Mouse (Mus musculus): ENCODE measurements around the gene Hoxb4.

Hoxb4 gene

DNA sequence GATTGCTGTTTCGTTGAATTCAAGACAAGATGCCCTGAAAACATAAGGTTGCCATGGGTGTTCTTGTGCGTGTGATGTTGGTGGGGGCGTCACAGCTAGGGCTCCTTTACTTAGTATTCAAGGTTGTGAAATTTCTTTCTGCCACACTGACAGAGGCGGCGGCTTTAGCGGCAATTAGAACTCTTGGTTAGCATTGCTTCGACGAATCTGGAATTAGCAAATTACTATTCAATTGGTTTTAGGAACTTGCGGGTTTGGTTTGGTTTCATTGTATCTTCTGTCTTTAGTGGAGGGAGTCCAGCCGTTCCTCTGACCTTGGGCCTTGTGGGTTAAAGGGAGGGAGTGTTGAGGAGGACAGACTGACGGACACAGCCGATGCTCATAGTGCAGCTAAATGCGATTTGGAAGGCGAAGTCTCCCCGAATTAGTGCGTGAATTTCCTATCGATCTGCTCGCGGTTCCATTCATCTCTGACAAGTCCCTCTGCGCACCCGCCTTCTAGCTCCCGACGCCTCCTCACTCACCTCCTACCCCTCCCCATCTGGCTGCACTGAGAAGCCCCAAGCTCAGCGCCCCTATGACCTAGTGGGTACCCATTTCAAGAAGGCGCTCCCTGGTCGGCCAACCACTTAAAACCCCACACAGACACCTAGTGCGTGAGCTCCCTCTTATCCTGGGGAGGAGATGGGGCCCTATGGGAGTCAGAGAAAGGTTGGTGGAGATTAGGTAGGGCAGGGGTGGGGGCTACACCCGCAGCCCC, at the start of gene Hoxb4:
Gene Hoxb4, plus strand, starts transcription at position 660 of the 760 bp plus-strand sequence.
- DNase-seq (ENCODE audit: inconsistent age in 2 of 2, low spot score in 1 of 2), result peak in 1 of 2 experiments; percentile 64

DNA sequence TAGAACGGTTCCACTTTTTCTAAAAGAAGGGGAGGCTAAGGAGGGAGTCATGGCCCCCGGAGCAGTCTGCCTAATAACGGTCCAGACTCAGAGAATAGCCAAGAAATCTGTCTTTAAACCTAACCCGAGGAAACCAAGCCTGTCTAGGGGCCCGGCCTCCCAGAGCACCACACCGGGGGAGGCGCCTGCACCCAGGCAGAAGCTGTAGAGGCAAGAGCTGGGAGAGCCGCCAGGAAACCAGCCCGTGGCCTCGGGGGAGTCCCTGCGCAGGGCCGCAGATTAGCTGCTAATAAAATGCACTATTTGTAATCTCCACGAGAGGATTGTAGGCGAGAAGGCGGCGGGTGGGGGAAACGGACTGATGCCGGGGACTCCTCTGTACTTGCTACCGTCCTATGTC, 48.2 kb upstream of the Hoxb4 start:
- DNase-seq (ENCODE audit: inconsistent age in 2 of 2, low spot score in 1 of 2), result peak; percentile 93 to 97

DNA sequence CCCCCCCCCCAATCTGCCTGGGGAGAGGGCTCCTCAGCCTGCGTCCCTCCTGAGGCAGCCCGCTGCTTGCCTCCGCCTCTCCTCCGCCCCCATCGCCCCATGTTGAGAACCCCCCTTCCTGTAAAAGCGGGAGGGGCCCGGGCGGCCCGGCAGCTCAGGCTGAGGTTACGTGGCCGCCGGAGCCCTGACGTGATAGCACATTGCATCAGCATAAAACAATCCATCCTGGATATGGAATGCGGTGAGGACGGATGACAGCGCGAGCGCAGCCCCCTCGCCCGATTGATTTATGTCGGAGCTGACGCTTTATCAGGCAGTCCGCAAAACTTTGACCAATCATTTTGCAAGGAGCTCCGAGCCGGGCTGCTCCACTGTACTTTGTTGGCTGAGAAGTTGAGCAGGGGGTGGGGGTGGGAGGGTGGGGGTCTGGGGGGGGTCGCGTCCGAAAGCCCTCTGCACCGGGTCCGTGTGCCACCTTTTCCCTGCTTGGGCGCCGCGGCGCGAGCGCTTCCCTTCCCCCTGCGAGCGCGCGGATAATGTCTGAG, 47.0 kb upstream of the Hoxb4 start, which contains the start of gene Hoxb9:
Gene Hoxb9, plus strand, starts transcription at position 462 of the 545 bp plus-strand sequence.
- DNase-seq (ENCODE audit: inconsistent age in 2 of 2, low spot score in 1 of 2), result peak; percentile 97

DNA sequence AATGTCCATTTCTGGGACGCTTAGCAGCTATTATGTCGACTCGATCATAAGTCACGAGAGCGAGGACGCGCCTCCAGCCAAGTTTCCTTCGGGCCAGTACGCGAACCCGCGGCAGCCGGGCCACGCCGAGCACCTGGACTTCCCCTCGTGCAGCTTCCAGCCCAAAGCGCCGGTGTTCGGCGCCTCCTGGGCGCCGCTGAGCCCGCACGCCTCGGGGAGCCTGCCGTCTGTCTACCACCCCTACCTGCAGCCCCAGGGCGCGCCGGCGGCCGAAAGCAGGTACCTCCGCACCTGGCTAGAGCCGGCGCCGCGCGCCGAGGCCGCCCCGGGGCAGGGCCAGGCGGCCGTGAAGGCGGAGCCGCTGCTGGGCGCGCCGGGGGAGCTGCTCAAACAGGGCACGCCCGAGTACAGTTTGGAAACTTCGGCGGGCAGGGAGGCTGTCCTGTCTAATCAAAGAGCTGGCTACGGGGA, 46.5 kb upstream of the Hoxb4 start:
- peak; percentile 84 to 94 for DNase-seq (ENCODE audit: inconsistent age in 2 of 2, low spot score in 1 of 2)

DNA sequence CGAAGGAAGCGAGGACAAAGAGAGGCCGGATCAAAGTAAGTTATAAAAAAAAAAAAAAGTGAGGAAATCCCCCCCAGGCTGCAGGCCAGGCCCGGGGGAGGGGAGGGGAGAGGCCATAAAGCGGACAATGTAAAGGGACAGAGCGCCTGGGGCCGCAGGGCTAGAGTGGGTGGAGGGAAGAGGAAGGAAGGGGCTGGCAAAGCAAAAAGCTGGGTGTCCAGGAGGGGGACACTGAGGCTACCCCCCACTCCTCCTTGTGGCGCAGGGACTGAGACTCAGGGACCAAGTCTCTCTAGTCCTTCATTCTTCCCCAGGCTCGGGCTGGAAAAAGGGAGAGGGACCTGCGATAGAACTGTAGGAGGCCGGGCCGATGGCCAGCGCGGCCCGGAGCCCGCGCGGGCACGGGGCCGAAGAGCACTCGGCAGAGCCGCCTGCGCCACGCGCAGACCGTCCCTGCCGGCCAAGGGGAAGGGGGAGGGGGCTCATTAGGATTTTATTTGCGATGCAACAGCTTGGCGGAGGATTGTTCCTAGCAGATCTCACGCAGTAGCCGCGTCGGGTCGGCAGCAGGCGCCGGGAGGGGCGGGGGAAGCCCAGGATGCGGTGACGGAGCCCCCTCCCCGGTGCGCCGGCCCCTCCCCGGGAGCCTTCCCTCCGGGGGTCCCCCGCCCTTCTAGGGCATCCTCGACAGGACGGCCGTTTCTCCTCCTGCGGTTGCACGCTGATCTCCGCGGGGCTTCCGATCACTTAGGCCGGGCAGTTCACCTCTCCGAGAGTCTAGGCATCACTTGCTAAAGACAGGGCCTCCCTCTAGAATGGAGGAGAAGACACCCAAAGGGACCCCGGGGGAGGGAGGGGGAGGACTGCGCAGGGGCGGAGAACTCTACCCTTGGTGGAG, 45.8 kb upstream of the Hoxb4 start:
- peak in 1 of 2 experiments; percentile 79 for DNase-seq (ENCODE audit: inconsistent age in 2 of 2, low spot score in 1 of 2)

DNA sequence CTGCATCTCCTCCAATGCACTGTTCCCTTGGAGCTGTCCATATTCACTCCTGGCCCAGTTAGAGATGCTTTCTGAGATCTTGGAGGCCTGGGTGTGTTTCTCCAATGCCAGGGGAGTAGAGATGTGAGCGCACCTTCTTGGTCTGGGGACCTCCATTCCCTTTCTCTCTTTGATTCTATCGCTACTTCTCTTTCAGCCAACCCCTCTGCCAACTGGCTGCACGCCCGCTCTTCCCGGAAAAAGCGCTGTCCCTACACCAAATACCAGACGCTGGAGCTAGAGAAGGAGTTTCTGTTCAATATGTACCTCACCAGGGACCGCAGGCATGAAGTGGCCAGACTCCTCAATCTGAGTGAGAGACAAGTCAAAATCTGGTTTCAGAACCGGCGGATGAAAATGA, 43.6 kb upstream of the Hoxb4 start:
- DNase-seq (ENCODE audit: inconsistent age in 2 of 2, low spot score in 1 of 2), result no peak

DNA sequence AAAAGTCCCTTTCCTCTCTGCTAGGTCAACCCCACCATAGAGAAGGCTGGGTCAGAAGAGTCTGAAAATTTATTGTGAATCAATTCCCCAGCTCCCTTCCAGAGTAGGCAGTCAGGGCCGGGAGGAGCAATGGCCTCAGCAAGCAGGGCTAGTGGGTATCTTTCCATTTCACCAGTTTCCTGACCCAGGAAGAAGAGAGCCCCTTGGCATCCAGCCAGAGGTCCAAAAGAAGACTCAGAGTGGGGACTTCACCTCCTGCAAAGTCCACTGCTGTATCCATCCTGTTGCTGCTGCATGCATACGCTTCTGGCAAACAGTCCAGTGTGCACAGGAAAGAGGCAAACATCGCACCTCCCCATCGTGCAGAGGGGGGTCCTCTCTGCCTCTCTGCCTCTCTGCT, 42.2 kb upstream of the Hoxb4 start:
- DNase-seq (ENCODE audit: inconsistent age in 2 of 2, low spot score in 1 of 2), result peak in 1 of 2 experiments; percentile 70

DNA sequence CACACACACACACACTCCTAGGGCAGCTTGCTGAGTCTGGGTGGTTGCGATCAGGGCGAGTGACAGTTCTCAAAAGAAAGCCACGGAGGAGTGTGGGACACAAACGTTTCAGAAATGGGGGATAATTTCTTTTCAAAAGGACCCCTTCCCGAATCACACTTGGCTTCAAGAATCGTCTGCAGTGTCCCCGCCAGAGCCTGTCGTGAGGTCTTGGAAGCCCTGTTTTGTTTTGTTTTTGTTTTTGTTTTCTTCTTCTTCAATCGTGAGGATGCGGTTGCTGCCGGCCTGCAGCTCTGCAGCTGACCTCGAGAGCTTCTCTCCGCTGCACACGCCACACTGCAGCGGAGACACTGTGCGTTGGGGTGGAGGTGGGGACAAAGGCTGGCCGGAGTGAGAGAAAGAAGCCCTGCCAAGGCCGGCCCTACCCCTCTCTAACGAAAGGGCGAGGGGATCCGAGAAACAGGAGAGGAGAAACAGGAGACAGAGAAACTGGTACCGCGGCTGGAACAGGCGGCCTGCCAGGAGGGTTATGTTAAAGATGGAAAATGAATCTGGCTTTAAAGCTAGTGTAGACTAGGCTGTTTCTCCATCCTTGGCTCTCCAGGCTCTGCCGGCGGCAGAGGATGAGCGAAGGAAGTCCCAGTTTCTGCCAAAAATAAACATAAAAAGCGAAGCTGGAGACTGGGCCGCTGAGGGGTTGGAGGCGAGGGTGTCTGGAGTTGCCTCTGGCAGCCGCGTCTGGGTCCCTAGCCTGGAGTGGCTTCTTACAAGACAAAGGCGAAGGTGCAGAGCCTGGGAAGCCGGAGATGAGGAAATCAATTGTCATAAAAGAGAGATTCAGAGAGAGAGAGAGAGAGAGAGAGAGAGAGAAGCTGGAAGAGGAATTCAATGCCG, 40.7 kb upstream of the Hoxb4 start:
- peak in 1 of 2 experiments; percentile 75 for DNase-seq (ENCODE audit: inconsistent age in 2 of 2, low spot score in 1 of 2)

DNA sequence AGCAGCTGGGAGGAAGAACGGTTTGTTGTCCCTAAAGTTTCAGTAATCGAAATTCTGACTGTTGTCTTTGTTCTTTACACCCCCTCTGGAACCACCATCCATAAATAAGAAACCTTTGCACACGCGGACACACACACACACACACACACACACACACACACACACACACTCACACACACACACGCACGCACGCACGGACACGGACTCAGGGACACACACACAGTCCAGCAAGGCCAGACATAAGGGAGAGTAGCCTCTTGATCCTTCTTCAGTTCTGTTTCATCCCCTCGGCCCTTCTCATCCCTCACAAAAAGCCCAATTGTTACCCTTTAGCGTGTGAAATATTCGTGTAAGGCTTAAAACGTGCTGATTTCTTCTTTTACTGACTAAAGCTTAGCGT, 39.7 kb upstream of the Hoxb4 start:
- no peak for DNase-seq (ENCODE audit: inconsistent age in 2 of 2, low spot score in 1 of 2)

DNA sequence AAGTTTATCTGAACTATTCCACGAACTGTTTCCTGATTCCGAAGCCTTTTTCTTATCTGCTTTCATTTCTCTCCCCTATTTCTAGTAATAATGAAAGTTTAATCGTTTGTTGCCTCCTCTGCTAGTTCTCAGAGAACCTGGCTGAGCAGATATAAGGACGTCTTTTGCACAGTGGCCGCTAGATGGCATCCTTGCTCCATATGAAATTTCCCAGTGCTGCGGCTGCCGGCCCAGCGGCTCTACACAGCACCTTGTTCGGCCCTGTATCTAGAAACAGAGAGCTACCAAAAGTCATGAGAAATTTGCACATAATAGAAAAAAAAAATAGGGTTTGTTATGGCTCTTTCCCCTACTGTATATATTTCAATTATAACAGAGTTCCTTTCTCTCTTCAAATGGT, 39.3 kb upstream of the Hoxb4 start:
- peak in 1 of 2 experiments; percentile 94 for DNase-seq (ENCODE audit: inconsistent age in 2 of 2, low spot score in 1 of 2)

DNA sequence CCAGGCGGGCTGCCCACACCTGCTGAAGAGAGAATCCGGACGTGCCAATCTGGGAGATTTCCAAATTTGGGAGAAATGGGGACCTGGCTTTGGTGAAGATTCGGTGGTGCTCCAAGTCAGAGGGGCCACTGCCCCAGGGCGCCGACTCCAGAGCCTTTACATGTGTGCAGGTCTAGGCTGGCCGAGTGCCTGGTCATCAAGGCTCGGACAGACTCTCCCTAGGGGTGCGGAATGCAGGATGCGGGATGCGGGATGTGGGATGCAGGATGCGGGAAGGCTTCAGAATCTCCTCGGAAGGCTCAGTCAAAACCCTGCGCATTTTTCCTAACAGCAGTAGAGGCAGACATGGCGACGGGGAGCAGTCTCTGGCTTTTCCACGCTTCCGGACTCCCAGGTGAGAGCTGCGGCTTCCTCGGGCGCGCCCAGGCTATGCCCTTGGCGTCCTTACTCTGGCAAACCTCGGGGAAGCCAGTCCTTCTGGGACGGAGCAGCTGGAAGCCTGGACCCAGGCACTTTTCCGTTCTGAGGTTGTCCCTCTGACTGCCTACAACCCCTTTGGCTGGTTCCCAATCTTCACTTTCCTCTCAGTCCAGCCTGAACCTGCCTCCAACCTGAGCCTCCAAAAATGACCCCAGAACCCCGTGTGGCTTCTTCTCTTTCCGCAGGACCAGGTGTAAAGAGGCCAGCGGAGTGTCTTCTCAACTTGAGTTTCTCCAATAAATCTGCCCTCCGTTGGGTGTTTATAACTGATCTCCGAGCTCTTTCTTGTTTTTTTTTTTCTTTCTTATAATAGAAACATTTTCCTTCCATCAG, 38.4 kb upstream of the Hoxb4 start:
- DNase-seq (ENCODE audit: inconsistent age in 2 of 2, low spot score in 1 of 2), result peak in 1 of 2 experiments; percentile 71

DNA sequence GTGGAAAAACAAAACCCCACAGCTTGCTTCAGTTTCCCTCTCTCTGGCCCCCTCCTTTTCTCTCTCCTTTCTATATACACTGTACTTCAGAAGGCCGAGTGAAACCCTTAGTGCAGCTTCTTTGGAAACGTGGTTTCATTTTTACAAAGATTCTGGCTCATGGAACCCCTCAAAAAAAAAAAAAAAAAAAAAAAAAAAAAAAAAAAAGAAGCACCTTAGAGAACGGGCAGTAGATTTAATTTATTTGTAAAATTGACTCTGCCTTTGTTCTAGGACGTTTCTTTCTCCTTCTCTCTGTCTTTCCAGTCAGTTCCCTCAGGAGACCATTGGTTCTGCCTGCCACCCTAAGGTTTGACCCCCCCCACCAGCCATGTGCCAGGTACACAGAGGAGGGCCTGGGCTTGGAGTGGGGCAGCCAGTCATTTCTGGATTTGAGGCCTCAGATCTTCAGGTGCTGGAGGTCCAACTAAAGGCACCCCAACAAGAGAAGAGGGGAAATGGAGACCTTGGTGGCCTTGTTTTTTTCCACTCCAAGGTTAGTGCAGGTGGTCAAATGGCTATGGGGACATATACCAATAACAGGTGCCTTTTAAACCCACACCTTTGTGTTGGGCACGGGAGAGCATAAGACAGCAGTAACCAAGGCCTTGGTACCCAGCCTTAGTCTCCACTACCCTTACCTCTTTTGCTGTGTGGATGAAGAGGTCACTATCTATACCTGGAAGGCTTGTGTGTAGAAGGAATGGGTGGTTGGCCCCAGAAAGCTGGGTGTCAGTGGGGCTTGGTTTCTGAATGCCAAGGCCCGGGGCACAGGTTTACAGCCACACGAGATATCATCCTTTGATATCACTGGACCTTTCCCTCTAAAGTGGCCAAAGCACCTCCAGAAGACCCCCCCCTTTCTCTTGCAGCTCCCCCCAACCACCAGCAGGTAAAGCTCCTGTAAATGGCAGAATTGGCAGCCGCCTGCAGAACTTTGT, 37.4 kb upstream of the Hoxb4 start:
- DNase-seq (ENCODE audit: inconsistent age in 2 of 2, low spot score in 1 of 2), result peak; percentile 60 to 76

DNA sequence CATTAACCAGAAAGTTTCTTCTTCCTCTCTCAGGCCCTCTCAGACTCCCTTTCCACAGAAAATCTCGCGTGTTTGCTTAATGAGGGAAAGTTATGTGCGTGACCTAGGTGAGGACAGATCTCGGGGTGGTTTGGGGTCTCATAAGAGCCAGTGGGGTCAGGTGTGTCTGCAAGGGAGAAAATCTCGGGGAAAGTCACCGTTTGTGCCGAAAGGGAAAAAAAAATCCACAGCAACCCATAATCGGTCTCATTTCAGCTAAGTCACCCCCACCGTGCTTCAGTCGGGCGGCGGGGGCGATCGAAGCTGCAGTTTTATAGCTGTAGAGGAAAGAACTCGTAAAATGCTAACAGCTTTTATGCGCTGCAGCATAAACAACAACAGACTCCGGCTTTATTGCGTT, 36.7 kb upstream of the Hoxb4 start:
- DNase-seq (ENCODE audit: inconsistent age in 2 of 2, low spot score in 1 of 2), result no peak

DNA sequence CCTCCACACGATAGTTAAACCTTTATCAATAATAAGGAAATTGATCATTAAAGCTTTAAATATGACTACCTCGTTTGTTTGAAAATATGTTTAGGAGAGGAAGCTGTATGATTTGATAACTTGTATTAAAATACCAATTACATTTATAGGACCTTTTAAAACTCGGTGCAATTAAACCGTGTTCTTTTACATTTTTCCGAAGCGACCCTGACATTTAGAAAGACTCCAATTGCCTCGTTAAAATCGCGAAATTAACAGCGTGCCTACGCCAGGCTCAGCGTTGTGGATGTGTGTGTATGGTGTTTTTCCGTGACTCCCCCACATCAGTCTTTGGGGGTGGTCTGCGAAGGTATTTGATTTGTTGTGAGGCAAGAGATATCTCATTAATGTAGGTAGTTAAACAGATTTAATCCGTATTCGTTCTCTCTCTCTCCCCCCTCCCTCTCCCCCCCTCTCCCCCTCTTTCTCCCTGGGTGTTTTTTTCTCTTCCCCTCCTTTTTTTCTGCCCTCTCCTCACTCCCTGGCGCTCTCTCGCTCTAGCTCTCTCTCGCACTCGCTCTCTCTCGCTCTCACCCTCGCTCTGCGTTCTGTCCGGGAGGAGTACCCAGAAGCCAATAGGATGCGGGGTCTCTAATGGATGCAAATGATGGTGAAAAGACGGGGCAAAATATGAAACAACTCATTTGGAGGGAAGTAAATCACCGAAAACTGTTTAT, 36.1 kb upstream of the Hoxb4 start, which contains the start of gene Hoxb8:
Gene Hoxb8, plus strand, starts transcription at position 51 of the 716 bp plus-strand sequence.
- peak; percentile 68 to 78 for DNase-seq (ENCODE audit: inconsistent age in 2 of 2, low spot score in 1 of 2)

DNA sequence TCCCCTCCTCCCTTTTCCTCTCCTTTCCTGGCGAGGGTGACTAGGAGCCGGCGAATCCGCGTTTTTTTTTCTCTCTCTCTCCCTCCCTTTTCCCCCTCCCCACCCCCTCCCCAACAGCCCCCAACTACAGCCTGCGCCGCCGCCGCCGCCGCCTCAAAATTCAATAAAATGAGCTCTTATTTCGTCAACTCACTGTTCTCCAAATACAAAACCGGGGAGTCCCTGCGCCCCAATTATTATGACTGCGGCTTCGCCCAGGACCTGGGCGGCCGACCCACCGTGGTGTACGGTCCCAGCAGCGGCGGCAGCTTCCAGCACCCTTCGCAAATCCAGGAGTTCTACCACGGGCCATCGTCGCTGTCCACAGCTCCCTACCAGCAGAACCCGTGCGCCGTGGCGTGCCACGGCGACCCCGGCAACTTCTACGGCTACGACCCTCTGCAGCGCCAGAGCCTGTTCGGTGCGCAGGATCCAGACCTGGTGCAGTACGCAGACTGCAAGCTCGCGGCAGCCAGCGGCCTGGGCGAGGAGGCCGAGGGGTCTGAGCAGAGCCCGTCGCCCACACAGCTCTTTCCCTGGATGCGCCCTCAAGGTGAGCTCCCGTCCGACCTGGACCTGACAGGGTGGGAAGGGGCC, 35.2 kb upstream of the Hoxb4 start:
- DNase-seq (ENCODE audit: inconsistent age in 2 of 2, low spot score in 1 of 2), result peak; percentile 63 to 79

DNA sequence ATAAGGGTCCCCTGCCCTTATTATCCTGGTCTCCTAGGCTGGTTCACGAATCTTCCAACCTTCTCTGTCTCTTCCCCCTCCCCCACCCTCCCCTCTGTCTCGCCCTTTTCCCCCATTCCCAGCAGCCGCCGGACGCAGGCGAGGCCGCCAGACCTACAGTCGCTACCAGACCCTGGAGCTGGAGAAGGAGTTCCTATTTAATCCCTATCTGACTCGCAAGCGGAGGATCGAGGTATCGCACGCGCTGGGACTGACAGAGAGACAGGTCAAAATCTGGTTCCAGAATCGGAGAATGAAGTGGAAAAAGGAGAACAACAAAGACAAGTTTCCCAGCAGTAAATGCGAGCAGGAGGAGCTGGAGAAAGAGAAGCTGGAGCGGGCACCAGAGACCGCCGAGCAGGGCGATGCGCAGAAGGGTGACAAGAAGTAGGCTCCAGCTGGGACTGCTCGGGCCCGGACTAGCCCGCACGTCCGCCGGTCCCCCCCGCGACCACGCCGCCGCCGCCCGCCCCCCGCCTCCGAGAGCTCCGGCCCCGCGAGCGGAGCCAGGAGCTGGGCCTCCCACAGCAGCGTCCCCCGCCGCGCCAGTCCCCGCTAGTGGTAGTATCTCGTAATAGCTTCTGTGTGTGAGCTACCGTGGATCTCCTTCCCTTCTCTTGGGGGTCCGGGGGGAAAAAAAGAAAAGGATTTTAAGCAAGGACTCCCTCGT, 33.9 kb upstream of the Hoxb4 start:
- peak in 1 of 2 experiments; percentile 69 for DNase-seq (ENCODE audit: inconsistent age in 2 of 2, low spot score in 1 of 2)
